Mouse (Mus musculus) 3T3-L1 (cell line): ENCODE measurements at regions not wholly inside any gene's neighbourhood (a gene's known extent, or its start where the extent isn't known, plus 50 kb on each side); places are given as distances from the start of the nearest gene placed in this dataset.
A peak's percentile ranks its signal among the peaks of the same experiment; 100 is the strongest.

Experiments
- DNase-seq: peaks from one replicate; pipeline ENCODE4 v3.0.0-alpha.2; 2015; ENCODE audit warnings: low read depth, low spot score

GRCm38 (mm10) chr2:83224018-83224417 is 280.6 kb downstream of the Fsip2 start:
- DNase-seq = no peak

GRCm38 (mm10) chr2:83226198-83226597 is 282.8 kb downstream of the Fsip2 start:
- DNase-seq = no peak

- DNase-seq = no peak
Measured at GRCm38 (mm10) chr2:83251173-83252101, 308.0 kb downstream of the Fsip2 start.

- no peak for DNase-seq
Measured at GRCm38 (mm10) chr2:83256811-83257321, 313.4 kb downstream of the Fsip2 start.

- DNase-seq = no peak
Measured at GRCm38 (mm10) chr2:83258613-83259012, 315.2 kb downstream of the Fsip2 start.

GRCm38 (mm10) chr2:83303515-83303914 is 340.7 kb upstream of the Zc3h15 start:
- no peak for DNase-seq

- DNase-seq = peak; percentile 10
Measured at GRCm38 (mm10) chr2:83332056-83332769, 312.0 kb upstream of the Zc3h15 start.

GRCm38 (mm10) chr2:83332770-83333157 is 311.5 kb upstream of the Zc3h15 start:
- DNase-seq = peak; percentile 68

GRCm38 (mm10) chr2:83337364-83337763 is 306.9 kb upstream of the Zc3h15 start:
- peak; percentile 47 for DNase-seq

- no peak for DNase-seq
Measured at GRCm38 (mm10) chr2:83340168-83340567, 304.1 kb upstream of the Zc3h15 start.
